Mouse (Mus musculus) heart, adult 11 months (tissue): ENCODE results near the gene Ptpn6.

Source experiments
- DNase-seq: peaks from one replicate; pipeline ENCODE4 v3.0.0; 2022

Gene Ptpn6

GRCm38 (mm10) chr6:124738511-124739023 is at the start of gene Ptpn6:
Ptpn6 (minus strand) TSS chr6:124738714.
- DNase-seq = peak; percentile 97

DNA sequence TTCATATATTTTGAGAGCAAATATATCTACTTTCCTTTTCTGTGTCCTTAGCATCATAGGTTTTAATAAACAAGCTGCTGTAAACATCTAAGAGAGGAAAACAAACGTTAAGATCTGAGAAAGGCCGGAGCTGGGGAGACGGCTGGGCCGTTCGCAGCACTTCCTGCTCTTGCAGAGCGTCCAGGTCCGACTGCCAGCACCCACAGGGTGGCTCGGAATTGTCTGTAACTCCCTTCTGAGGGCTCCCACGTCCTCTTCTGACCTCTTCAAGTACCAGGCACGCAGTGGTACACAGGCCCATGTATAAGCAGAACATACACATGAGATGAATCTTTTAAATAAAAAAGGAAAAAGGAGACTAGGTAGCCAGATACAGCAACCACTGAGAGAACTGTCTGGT is 49.2 kb upstream of the Ptpn6 start:
- no peak for DNase-seq

DNA sequence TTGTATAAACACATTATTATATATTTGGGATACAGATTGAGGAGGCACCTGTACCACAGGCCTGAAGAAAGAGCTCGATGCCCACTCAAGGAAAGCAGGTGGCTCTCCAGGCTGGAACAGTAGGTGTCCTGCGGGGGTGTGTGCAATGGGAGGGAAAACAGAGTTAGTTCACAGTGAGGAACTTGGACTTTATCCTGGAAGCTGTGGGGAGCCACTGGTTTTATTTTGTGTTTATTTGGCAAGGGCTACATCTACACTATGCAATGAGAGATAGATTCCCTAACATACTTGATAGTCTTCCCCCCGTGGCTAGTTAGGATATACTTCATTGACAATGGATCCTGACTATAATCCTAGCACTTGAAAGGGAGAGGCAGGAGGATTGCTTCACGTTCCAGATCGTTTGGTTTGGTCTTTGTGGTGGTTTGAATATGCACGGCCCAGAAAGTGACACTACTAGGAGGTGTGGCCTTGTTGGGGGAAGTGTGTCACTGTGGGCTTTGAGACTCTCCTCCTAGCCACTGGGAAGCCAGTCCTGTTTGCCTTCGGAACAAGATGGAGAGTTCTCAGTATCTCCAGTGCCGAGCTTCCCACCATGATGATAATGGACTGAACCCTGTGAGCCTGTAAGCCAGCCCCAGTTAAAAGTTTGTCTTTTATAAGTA is 48.4 kb upstream of the Ptpn6 start:
- DNase-seq = no peak

DNA sequence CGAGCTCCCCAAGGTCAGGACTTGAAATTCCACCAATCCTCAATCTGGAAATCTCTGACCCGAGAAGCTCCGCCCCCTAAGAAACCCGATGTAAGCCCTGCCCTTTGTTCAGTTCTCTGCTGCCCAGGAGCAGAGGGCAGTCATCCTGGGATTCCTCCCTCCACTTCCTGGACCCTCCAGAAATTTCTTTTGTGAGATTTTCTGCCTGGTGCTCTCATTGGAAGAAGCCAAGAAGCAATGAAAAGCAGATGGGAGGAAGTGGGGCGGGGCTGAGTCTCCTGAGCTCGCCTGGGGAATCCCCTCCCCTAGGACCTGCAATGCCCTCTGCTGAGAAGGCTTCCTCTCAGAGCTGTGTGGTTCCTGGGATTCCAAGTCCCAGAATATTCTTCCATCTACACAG is 43.9 kb upstream of the Ptpn6 start:
- peak; percentile 95 for DNase-seq

DNA sequence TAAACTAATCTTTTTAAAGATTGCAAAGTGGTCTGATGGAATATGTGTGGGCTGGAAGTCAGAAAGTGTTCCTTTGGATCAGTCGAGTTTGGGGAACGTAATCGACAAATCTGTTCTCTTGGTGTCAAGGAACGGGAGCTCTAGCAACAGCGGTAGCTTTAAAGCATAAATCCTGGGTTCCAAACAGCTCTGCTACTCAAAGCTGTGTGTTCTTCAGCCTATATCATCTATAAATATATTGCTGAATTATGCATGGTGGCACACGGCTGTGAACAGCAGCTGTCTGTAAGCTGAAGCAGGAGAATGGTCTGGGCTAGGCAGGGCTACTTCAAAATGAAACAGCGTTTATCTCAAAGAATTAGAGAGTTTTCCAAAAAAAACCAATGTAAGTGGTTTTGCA is 42.4 kb upstream of the Ptpn6 start:
- DNase-seq = no peak

DNA sequence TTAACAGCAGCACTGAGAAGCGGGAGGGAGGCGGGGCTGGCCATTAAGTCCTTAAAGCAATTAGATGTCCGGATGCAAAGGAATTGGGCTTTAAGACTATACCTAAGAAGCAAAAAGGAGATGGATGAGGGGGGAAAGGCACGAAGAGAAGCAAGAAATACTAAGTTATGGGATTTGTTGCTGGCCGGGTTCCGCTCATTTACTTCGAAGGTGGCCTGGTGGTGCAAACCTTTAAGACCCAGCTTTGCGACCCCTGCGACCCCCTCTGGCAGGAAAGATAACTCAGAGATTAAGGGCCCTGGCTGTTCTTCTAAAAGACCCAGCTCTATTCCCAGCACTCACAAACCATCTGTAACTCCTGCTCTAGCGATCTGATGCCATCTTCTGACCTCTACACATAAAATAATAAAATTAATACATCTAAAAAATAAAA is 41.5 kb upstream of the Ptpn6 start:
- no peak for DNase-seq

DNA sequence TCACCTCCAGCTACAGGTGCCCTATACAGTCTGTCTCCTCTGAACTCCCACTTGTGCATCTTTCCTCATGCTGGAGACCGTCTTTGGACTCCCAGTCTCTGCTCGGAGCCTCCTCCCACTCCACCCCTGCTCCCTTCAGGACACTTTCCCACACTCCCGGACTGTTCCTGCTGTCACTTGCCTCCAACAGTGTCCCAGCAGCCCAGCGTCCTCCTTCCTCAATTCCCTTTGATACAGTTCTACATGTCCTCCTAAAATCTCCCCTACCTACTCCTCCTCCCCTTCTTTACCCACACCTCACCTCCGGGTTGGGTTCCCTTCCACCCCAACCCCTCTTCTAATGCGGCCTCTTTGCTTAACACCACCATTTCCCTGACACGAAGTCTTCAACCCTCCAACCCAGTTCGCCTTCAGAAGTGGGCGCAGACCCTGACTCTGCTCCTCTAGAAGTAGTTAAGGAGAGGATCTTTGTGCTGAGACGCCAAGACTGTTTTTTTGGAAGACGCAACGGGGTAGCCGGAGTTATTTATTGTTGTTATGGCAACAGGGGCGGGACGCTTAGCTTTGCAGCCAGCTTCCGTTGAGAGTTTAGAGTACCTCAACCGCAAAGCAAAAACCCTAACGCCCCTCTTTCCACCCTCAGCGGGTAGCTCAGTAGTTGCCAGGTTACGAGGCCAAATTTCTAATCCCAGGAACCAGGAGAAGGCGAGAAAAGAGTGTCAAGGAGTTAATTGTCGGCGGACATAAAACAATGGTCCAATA is 40.9 kb upstream of the Ptpn6 start, which contains the start of gene Lrrc23:
Gene Lrrc23 (minus strand): TSS at position 506 of the 762 bp plus-strand sequence.
- DNase-seq = peak; percentile 95

- DNase-seq = no peak
Observed at GRCm38 (mm10) chr6:124770511-124770910, 32.0 kb upstream of the Ptpn6 start.

GRCm38 (mm10) chr6:124770013-124770412 is 31.5 kb upstream of the Ptpn6 start:
- DNase-seq = no peak

- DNase-seq = peak; percentile 97
Observed at GRCm38 (mm10) chr6:124769101-124769765, 30.7 kb upstream of the Ptpn6 start, which contains the start of gene Eno2. Eno2 (minus strand) TSS chr6:124769673.

- no peak for DNase-seq
Observed at GRCm38 (mm10) chr6:124768704-124769044, 30.2 kb upstream of the Ptpn6 start.

- peak; percentile 95 for DNase-seq
Observed at GRCm38 (mm10) chr6:124767920-124768703, 29.6 kb upstream of the Ptpn6 start.

GRCm38 (mm10) chr6:124767536-124767919 is 29.0 kb upstream of the Ptpn6 start:
- peak; percentile 89 for DNase-seq

- DNase-seq = peak; percentile 89
Observed at GRCm38 (mm10) chr6:124765951-124766350, 27.4 kb upstream of the Ptpn6 start.

DNA sequence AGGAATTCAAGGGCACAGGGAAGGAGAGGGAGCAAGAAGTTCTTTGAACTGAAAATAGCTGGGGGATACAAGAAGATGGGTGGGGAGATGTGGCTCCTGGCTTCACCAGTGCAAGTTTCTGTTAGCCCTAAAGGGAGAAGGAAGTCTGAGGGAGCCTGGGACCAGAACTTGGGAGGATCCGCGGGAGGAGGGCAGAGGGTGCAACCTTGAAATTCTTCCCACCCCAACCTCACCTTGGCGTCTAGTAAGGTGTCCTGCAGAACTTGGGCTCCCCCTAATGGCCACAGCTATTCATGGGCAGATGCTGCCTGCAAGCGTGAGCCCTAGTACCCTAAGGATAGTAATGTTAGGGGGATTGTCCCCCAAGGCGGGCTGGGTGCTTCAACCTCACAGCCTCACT is 20.7 kb upstream of the Ptpn6 start:
- peak; percentile 97 for DNase-seq

DNA sequence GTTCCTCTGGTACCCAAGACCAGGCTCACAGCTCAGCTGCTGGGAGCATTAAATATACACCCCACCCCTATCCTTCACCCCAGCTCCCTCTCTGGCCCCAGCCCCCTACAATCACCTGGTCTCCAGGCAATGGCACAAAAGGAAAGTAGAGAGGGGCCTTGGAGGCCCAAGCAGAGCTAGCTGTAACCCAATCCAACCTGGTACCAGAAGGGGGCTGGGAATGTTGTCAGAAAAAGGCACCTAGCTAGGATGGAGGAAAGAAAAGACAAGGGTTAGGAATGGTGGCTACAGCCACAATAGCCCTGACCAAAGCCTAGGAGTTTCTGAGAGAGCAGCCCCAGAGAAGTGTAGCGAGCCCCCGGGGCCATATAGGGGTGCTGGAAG is 20.3 kb upstream of the Ptpn6 start:
- DNase-seq = peak; percentile 93

DNA sequence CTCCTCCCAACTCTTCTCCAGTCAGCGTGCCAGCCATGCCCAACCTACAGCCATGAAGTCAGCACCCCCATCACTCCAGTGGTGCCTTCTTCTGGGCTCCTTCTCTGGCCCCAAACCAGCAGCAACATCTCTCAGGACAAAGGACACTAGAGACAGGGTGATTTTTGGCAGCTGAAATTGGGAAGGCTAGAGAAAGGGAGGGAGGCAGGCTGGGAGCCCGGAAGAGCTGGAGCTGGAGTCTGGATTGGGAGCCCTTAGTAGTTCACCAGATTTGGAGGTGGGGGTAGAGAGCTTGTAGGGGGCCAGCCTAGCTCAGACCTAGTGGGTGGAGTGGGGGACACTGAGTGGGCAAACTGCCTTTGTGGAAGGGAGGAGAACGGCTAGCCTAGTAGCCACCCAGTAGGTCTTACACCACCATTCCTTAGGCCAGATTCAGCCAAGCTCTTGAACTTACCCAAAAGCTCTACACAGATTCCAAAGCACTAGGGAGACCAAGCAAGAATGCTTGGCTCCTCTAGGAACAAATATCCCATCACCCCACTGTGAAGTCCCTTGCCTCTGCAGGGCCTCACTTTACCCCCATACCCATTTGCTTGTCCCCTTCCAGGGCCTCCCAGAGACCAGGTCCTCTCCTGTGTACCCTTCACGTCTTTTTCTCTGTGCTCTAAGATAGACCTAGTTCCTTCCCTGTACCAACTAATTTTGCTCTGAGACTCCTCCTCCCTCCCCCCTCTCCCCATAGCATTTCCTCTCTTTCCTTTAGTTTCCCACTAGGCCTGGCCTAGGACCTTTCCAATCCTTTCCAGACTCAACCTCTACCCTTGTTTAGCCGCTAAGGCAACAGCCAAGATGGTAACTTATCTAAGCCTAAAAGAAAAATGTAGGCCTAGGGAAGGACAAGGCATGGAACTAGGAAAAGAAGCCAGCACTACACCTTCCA is 19.7 kb upstream of the Ptpn6 start:
- DNase-seq = peak; percentile 98

DNA sequence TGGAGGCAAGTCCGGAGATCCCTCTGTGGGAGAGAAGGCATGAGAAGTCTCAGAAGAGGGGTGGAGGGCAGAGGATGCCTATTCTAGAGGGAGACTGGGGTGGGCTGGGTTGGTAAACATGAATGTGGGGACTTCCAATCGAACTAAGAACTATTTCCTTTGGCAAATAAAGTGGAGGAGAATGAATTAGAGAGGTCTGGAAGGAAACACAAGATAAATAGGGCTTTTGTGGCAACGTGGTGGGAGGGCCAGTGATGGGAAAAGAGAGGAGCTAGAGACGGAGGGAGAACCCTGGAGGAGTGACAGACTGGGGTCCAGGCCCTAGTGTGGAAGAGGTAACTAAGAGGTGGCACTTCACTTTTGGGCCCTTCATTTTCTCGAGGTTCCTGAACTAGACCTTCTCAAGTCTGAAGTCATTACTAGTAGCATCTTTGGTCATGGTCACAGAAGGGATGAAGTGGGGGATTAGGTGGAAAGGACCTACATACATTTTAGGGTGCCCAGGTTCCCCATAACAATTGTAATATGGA is 18.9 kb upstream of the Ptpn6 start:
- peak; percentile 91 for DNase-seq

- DNase-seq = peak; percentile 99
Observed at GRCm38 (mm10) chr6:124756652-124757350, 18.3 kb upstream of the Ptpn6 start.

DNA sequence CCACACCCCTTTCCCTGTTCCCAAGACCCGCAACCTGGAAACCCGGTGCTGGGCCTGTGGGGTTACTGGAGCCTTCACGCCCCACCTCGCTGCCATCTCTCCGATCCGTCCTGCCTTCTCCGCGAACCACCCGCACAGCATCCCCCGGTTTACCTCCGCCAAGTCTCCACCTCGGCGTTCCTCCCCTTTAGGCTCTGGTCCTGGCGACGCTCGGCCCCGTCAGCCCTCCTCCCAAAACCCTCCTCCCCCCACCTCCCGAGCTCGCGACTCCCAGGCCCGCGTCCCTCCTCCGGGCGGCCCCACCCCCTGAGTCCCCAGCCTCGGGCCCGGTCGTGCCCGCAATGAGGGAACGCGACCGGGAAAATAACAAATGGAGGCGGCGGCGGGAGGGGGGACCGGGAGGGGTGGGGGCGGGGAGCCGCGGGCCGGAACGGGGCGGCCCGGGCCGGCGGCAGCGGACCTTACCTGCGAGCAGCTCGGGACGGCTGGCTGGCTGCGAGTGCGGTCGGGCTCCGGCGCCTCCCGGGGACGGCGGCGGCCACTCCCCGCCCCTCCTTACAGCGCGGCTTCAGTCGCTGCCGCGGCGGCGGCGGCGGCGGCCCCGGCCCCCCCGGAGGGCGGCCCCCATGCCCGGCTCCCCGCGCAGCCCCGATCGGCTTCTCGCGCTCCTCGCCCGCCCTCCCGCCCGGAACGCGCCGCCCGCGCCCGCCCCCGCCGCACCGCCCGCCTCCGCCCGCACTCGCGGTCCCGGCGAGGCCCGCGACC is 17.5 kb upstream of the Ptpn6 start, which contains the start of the genes Gm45234 and Atn1:
Gene Gm45234 (minus strand): TSS at position 191 of the 765 bp plus-strand sequence.
Gene Atn1 (minus strand): TSS at position 694 of the 765 bp plus-strand sequence.
- DNase-seq = peak; percentile 99
